Mouse (Mus musculus): ENCODE measurements around the gene Grik1.

Gene Grik1

GRCm38 (mm10) chr16:87911201-87911600, 378.9 kb downstream of the Grik1 start:
- in situ Hi-C loops (cut with MboI; ENCODE audit: unreplicated experiment in 2 of 2) = no loop called here

DNA sequence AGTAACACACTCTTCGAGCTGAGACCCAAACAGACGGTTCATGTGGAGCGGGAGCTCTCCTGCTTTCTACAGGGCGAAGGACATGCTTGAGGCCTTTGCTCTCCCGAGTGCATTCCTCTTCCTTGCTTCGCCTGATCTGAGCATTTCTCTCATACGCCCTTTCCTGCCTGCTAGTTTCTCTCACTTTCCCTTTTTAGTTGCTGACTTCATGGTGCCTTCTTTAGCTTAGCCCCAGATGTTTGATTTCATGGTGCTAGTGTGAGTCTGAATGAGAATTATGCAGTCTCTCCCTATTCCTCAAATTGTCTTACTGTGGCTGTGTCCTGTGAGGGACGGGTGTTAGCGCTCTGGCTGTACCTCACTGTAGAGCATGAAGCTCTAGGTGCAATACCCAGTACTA, 388.0 kb downstream of the Grik1 start:
- in situ Hi-C loops (cut with MboI; ENCODE audit: unreplicated experiment in 2 of 2) = no loop called here

DNA sequence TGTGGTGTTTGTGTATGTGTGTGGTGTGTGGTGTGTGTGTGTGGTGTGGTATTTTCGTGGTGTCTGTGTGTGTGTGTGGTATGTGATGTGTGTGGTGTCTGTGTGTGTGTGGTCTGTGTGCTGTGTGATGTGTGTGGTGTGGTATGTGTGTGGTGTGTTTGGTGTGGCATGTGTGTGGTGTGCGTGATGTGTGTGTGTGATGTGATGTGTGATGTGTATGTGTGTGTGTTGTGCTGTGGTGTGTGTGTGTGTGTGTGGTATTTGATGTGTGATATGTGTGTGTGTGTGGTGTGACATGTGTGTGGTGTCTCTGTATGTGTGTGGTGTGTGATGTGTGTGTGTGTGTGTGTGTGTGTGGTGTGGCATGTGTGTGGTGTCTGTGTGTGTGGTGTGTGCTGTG, 388.9 kb downstream of the Grik1 start:
- in situ Hi-C loops (cut with MboI; ENCODE audit: unreplicated experiment in 2 of 2) = no loop called here

GRCm38 (mm10) chr16:87875927-87876326, 414.1 kb downstream of the Grik1 start:
- in situ Hi-C loops (cut with MboI; ENCODE audit: unreplicated experiment in 2 of 2) = no loop called here

- in situ Hi-C loops (cut with MboI; ENCODE audit: unreplicated experiment in 2 of 2) = no loop called here
Measured at GRCm38 (mm10) chr16:87864526-87864925, 425.5 kb downstream of the Grik1 start.

GRCm38 (mm10) chr16:87861722-87862121, 428.3 kb downstream of the Grik1 start:
- in situ Hi-C loops (cut with MboI; ENCODE audit: unreplicated experiment in 2 of 2) = no loop called here

- in situ Hi-C loops (cut with MboI; ENCODE audit: unreplicated experiment in 2 of 2) = no loop called here
Measured at GRCm38 (mm10) chr16:87853451-87854085, 436.5 kb downstream of the Grik1 start.

- in situ Hi-C loops (cut with MboI; ENCODE audit: unreplicated experiment in 2 of 2) = no loop called here
Measured at GRCm38 (mm10) chr16:87851550-87851949, 438.5 kb downstream of the Grik1 start.

- in situ Hi-C loops (cut with MboI; ENCODE audit: unreplicated experiment in 2 of 2) = loop anchor here (10.0 to 25.0 kb wide), 3 partner anchors 989 to 1664 kb away; partner anchors contain the start of genes Krtap14 (in 1 of the 2), Krtap19-9b (in 1 of the 2) and Krtap7-1 (in 1 of the 2)
Measured at GRCm38 (mm10) chr16:87848799-87849198, 441.3 kb downstream of the Grik1 start.

Measured in v-Abl transformed pro-B cells (cell line).